Mouse (Mus musculus) cerebellum, adult (tissue): ENCODE measurements around the gene Asb15.
A peak's percentile ranks its signal among the peaks of the same experiment; 100 is the strongest.

Experiments used
- ATAC-seq: cut with Nextera tagmentation; 2 replicates; pipeline ENCODE4 v1.9.2; 2017; ENCODE audit warnings: mild to moderate bottlenecking, moderate library complexity, mixed read lengths; ENCODE audit not compliant: insufficient number of reproducible peaks, low FRiP score, low TSS enrichment

Asb15 gene

DNA sequence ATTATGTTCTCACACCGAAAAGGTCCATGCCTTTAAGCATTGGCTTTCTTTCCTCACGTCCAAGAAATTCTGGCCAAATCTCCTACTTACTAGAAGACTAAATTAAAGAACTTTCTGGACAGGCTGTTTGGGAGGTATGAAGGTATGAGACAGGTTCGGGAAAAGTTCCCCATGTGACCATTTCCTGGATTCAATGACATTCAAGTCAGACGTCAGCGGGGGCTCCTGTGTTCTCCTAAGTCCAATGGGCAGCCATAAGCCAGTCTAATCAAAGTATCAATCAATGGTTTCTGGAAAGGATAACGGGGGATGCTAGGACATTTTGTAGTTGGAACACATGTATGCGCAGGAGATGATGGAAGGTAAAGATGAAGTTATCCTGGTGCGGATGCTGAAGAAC, 77.7 kb downstream of the Asb15 start:
- no peak for ATAC-seq

- ATAC-seq, result peak; percentile 58
These were observed 78.6 kb downstream of the Asb15 start for GRCm38 (mm10) chr6:24606512-24606911.

DNA sequence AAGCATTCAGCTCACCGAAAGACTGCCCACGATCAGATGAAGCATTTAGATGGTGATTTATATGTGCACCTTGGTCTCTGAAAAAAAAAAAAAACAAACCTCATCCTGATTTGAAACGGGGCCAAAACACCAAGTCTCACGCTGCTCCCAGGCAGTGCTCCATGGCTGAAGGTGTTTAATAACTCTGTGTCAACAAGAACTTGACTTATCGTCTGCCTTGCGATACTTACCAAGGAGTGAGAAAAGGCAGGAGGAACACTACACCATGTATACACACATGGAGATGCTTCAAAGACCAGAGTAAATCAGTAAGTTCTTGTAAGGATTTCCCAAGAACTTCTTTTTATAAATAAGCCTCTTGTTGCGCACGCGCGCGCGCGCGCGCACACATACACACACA, 79.6 kb downstream of the Asb15 start:
- ATAC-seq, result peak; percentile 17; the same call in 1 of the 2 replicates

- ATAC-seq, result no peak
These were observed 80.2 kb downstream of the Asb15 start for GRCm38 (mm10) chr6:24608129-24608528.

GRCm38 (mm10) chr6:24608682-24609081, 80.7 kb downstream of the Asb15 start:
- no peak for ATAC-seq

- ATAC-seq, result no peak
These were observed 81.6 kb downstream of the Asb15 start for GRCm38 (mm10) chr6:24609531-24609930.

DNA sequence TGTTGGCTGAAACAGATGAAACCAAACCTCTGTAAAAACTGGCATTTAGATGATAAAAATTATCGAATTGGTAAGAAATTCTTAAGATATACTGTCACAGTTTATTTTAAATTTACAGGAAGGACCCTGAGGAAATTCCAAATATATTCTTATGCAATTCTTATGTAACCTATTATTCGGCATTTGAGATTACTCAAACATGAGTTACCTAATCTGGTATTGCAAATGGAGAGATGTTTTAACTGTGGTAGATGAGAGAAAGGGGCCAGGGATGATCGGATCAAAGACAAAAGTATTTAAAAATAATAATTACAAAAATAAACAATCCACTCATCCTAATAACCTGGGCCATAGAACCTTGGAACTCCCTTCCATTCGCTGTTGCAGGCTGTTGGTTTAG, 82.4 kb downstream of the Asb15 start:
- no peak for ATAC-seq

GRCm38 (mm10) chr6:24612074-24612755, 84.3 kb downstream of the Asb15 start:
- no peak for ATAC-seq

- no peak for ATAC-seq
These were observed 85.4 kb downstream of the Asb15 start for GRCm38 (mm10) chr6:24613346-24613745.

GRCm38 (mm10) chr6:24613918-24614317, 86.0 kb downstream of the Asb15 start:
- ATAC-seq, result no peak

DNA sequence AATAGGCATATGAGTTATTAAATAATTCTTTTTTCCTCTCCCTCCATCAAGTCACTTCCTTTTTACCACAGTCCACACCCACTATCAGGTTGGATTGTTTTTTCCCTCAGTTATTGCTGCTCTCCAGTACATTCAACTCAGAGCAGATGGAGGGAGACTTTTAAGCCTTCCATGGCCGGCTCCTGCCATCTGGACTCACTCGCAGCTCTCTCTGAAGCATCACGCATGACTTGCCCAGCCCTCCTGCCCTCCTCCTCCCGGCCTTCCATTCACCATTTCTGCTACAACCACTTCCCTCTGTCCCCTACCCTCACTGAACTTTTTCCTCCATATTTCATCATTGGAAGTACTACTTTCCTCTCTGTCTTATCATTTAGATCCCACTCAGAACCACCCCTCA, 88.8 kb downstream of the Asb15 start:
- ATAC-seq, result peak; percentile 97

DNA sequence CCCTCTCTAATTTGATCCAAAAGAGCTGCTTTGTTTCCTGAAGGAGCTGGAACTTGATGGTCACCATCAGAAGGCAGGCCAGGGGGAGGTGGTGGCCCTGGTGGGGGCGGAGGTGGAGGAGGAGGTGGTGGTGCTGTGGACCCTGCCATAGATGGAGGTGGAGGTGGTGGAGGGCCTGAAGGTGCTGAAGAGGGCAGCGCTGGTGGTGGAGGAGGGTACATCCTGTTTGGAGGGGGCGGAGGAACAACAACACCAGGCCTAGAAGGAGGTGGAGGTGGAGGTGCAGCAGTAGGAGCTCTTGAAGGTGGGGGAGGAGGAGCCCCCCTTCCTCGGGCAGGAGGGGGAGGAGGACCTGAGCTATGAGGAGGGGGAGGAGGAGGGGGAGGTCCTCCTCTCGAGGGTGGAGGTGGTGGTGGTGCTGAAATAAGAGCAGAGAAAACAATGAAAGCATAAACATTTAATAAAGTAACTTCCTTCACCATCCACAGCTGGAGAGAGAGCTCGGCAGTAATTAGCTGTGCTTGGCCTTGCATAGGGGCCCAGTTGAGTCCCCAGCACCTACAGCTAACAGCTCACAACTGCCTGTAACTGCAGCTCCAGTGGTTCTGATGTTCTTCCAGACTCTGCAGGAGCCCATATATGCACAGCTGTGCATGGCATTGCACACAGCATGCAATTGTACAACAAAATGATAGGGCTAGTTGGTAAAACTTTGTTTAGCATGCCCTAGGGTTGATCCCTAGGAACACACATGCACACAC, 91.5 kb downstream of the Asb15 start:
- no peak for ATAC-seq

DNA sequence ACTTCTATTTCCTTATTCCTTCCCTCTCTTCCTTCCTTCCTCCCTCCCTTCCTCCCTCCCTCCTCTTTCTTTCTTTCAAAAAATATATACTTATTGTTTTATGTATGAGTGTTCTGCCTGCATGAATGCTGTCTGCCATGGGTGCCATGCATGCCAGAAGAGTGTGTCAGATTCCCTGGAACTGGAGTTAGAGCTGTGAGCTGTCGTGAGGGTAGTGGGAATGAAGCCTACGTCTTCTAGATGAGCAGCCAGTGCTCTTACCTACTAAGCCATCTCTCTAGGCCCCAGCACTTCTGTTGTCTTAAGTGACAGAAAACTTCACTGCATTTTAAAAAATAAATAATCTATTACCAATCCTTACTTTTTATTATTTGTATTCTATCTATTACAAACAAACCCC, 93.0 kb downstream of the Asb15 start:
- no peak for ATAC-seq

DNA sequence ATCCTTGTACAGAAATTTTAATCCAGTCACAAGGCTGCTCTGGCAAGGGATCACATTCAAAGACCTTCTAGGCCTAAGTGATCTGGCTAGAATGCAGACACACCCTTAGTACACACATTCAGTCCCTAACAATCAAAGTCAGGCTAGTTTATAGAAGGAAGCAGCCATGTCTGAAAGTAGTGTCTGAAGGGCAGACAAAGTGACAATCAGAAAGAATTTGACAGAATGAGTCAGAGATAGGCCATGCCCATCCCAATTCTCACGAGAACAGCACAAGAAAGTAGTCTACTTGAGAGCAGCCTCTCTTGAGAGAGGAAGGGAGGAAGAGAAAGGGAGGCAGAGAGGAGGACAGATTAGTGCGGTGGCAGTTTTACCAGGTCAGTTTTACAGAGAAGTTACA, 94.2 kb downstream of the Asb15 start:
- ATAC-seq, result no peak
